Mouse (Mus musculus) myocyte (in vitro differentiated cells): Measurements from ENCODE around the gene Gm17387.

Experiments used
- CEBPB ChIP-seq: IDR thresholded peaks from 2 replicates; pipeline ENCODE4 v1.6.1; 2011; ENCODE audit warnings: mild to moderate bottlenecking, moderate library complexity; ENCODE audit not compliant: poor library complexity, insufficient read depth, severe bottlenecking
- E2F4 ChIP-seq: IDR thresholded peaks from one replicate; pipeline ENCODE4 v1.6.1; 2011; ENCODE audit warnings: mild to moderate bottlenecking, control low read depth, moderate library complexity; ENCODE audit not compliant: insufficient read depth
- MAX ChIP-seq: IDR thresholded peaks from one replicate; pipeline ENCODE4 v1.6.1; 2011; ENCODE audit warnings: low read depth, mild to moderate bottlenecking, control low read depth
- MYOD1 ChIP-seq, 3 experiments: IDR thresholded peaks; one replicate each; pipeline ENCODE4 v1.6.1; 2011; ENCODE audit warnings: control low read depth in 2 of 3, low read depth in 2 of 3, mild to moderate bottlenecking in 2 of 3, moderate library complexity in 1 of 3; ENCODE audit not compliant: insufficient read length in 2 of 3, control insufficient read depth in 1 of 3
- MYOG ChIP-seq, 3 experiments: IDR thresholded peaks; one replicate each; pipeline ENCODE4 v1.6.1; 2011; ENCODE audit warnings: control low read depth in 2 of 3, low read depth in 2 of 3, mild to moderate bottlenecking in 2 of 3; ENCODE audit not compliant: insufficient read length in 2 of 3, control insufficient read depth in 1 of 3, insufficient read depth in 1 of 3
- POLR2A ChIP-seq: IDR thresholded peaks from one replicate; pipeline ENCODE4 v1.6.1; 2011; ENCODE audit warnings: low read depth, mild to moderate bottlenecking, control low read depth, moderate library complexity; ENCODE audit not compliant: insufficient read length
- POLR2AphosphoS2 ChIP-seq: IDR thresholded peaks from one replicate; pipeline ENCODE4 v1.6.1; 2011; ENCODE audit warnings: low read depth, control low read depth; ENCODE audit not compliant: insufficient read length
- SRF ChIP-seq: IDR thresholded peaks from one replicate; pipeline ENCODE4 v1.6.1; 2011; ENCODE audit warnings: low read depth; ENCODE audit not compliant: control insufficient read depth, insufficient read length
- TCF12 ChIP-seq: IDR thresholded peaks from one replicate; pipeline ENCODE4 v1.6.1; 2011; ENCODE audit warnings: mild to moderate bottlenecking, control low read depth; ENCODE audit not compliant: poor library complexity, insufficient read depth, severe bottlenecking
- USF1 ChIP-seq: IDR thresholded peaks from one replicate; pipeline ENCODE4 v1.6.1; 2011; ENCODE audit warnings: low read depth, mild to moderate bottlenecking, control low read depth, moderate library complexity

DNA sequence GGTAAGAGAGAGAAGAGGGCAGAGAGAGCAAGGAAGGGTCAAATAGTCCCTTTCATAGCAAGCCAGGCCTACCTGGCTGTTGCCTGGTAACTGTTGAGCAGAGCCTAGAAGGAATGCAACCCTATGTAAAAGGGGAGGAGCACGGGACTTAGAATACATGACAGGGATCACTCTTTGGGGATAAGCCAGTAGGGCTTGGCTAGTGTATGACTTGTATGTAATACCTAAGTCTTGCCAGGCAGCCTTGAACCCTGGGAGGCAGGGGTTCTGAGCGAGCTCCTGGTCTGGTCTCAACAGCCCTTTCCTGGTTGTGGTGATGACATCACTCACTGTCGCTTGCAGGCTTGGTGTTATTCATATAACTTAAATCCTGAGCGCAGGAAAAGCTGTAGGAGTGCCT is 39.9 kb upstream of the Gm17387 start:
- TF ChIP-seq MAX (no peak), MYOG (IDR thresholded peaks at IDR 0.05; ENCODE audit: control insufficient read depth in 1 of 3, insufficient read depth in 1 of 3, insufficient read length in 2 of 3, low read depth in 2 of 3) (no peak), POLR2A (no peak), E2F4 (no peak), CEBPB (no peak), SRF (no peak), TCF12 (no peak), USF1 (no peak), POLR2AphosphoS2 (no peak), MYOD1 (IDR thresholded peaks at IDR 0.05; ENCODE audit: control insufficient read depth in 1 of 3, insufficient read length in 2 of 3, low read depth in 2 of 3) (no peak)
